Mouse (Mus musculus) erythroblast, adult 5-6 weeks (primary cell): Measurements from ENCODE around the gene Col25a1. TPM values are rescaled to one million over a fixed set of nuclear protein-coding genes. Genes with fewer than 3 reads are reported as not detected.

Source experiments
- ATAC-seq: replicated peaks from 2 replicates; pipeline ENCODE4 v1.8.0; 2016; ENCODE audit warnings: moderate number of reproducible peaks, mild to moderate bottlenecking, moderate TSS enrichment, inconsistent platforms; ENCODE audit not compliant: poor library complexity, low FRiP score, severe bottlenecking
- total RNA-seq, 2 experiments: library from RNA; stranded (forward) in 1 of 2; stranded (reverse) in 1 of 2; fragments of 150-400 nt in 1 of 2; fragments of 200-764, 138-1000 nt in 1 of 2; gene quantifications; 2 replicates each; pipeline versions ENCODE4 v1.2.3 to v1.2.4; 2015 to 2017; ENCODE audit warnings: low replicate concordance in 2 of 2

Col25a1 gene
- total RNA-seq, 2 experiments from 2014 or later, result 0.09 TPM; not detected in 1

DNA sequence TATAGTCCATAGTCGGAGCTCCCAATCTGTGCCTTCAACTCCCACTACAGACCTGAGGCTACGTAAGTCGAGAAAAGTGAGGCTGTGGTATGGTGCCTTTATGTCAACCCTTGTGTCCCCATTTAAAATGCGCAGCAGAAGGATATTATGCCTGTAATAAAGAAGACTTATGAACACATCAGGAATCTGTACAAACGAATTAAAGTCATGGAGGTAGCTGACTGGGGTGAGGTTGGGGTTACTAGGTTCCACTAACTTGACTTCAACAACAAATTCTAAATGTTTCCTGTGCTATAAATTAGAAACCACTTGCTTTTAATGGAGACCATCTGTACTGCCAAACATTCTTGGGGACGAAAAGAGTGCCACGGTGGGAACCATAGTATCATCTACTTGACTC, 104.8 kb downstream of the Col25a1 start:
- no peak for ATAC-seq

DNA sequence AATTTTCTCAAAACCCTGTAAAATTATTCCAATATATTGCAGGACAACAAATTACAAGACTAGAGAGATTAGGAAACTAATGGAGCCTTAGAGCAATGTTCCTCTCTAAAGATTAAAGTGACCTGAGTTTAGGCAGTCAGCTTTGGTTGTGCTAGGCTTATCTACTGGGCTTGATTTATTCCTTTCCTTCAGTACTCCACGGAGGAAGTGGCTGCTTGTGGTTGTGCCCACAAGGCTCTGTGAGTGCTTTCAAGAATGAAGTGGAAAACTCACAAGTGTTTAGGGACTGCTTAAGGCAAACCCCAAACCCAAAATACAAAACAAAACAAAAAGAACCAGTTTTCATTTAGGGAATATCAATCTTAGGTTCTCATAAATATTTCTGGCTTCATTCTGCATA, 106.6 kb downstream of the Col25a1 start:
- no peak for ATAC-seq

DNA sequence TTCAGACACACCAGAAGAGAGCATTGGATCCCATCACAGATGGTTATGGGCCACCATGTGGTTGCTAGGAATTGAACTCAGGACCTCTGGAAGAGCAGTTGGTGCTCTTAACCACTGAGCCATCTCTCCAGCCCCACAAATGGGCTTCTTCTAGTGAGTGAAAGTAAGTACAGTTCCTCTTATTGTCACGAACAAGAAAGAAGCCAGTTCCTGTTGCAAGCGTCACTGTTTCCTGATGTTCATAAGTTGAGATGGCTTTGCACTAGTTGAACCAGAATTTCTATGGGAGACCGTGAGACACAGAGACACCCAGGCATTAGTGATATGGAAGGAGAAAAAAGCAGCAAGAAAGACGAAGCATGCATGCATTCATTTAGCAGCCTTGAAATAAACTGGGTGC, 110.6 kb downstream of the Col25a1 start:
- no peak for ATAC-seq

DNA sequence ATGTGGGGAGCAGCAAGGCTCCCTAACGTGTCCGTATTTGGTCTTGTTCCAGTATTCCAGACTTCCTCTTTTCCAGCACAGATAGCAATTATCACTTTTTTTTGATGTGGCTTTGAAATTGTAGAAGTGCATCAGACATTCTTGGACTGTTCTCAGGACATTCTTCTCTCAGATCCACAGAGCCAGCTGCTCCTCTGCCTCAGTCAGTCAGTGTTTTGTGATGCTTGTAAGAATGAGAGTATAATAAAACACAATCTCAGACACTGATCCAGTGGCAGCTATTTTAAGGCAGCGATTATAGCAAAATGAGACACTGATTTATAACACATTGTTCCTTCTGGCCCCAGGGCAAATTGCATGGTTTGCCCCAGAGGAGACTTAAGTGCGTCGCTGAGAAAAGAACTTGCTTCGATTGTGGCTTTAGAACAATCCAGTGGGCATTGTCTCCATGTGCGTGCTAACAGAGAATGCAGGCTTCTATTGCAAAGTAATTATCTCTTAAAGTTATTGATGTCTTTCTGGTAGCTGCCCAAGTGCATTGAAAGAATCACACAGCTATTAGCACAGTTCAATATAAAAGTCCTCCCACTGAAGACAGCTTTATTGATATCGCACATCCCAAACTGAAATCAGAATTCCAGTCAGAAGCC, 111.5 kb downstream of the Col25a1 start:
- ATAC-seq, result no peak

DNA sequence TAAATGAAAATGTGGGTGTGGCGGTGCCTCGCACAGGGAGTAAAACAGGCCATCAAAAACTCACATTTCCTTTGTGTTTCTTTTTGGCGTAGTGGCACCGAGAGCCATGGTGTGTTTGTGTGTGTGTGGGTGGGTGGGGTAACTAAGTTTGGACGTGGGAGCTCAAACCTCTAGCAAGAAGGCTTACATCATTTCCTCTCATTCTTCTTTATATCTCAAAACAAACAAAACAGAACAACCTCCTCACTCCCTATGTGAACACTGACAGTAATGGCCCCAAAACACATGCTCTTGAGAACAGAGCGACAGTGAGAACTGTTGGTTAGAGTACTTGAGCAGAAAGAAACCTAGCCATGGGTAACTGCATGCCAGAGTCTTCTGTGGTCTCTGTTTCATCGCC, 121.1 kb downstream of the Col25a1 start:
- no peak for ATAC-seq

DNA sequence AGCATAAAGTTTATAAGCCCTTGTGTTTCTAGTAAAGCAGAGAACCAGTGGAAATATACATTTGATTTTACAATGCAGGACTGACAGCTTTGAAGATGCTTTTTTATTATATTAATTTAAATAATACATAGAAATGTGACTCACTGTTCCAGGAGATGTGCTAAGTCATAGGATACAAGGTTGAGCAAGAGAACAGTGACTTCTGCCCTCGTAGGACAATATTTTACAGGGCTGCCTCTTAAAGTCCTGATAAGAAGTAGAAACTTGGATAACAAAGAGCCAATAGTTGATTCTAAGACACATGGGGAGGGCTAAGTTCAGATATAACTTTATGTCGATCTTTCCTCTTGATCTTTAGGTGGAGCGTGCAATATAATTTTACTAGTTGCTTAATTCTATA, 124.8 kb downstream of the Col25a1 start:
- ATAC-seq, result no peak

DNA sequence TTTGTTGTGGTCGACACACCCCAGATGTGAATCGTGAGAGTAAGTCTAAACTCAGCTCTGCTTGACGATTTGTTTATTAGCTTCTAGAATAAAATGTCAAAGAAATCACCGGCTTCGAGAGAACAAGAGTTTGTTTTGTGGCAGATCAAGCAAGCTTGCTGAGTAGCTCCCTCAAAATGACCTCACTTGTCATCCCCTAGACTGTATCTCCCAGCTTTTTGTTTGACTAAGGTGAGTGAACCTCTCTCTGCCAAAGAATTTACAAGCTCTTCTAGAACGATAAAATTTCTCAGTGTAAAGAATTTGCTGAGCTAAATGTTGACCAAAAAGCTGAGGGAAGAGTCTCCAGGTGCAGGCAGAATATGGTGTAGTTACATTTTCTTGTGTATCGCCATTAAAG, 125.3 kb downstream of the Col25a1 start:
- ATAC-seq, result no peak

DNA sequence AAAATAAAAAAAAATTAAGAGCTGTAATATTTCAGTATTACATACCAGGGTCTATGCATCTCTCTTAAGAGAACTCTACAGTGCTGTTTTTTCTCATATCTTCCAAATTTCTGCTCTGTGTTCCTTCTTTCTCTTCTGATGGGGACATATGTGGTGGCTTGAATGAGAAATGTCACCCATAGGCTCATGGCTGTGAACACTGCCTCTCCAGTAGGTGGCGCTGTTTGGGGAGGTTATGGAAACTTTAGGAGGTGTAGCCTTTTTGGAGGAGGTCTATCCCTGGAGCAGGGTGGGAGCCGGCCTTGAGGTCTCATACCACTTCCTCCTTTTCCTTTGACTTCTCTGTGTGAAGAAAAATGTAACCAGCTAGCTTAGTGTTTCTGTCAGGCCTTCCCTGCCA, 128.4 kb downstream of the Col25a1 start:
- ATAC-seq, result no peak

DNA sequence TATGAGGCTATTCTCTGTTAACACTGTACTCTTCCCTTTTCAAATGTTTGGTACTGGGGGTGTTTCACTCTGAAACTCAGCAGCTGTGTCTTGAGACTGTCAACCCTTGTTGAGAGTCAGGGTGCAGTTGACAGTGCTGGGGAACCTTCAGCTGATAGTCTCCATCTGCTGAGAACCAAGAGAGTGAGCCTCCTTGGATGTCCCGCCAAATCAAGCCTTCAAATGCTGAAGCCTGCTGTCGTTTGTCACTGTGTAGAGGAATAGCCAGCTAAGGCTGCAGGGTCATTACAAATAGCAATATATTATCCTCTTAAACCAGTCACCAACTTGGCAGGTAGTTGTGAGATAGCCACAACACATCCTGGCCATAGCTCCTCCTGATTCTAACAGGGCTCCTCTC, 129.0 kb downstream of the Col25a1 start:
- ATAC-seq, result no peak

DNA sequence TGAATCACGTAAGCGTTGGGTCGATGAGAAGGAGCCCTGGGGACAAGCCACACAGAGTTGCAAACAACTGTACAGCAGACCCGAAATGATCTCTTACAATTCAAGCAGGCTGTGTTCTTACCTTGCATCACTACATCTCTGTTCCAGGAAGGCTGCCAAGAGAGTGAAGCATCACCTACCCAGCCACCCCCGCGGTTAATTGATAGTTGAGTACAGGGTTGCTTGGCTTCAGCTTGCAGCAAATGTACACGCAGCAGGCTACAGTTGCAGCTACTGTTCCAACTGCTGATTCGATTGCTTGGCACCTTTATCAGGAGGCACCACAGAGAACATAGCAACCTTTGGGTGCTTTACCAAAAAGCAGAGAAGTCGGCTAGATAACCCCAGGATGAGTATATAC, 133.8 kb downstream of the Col25a1 start:
- ATAC-seq, result no peak

DNA sequence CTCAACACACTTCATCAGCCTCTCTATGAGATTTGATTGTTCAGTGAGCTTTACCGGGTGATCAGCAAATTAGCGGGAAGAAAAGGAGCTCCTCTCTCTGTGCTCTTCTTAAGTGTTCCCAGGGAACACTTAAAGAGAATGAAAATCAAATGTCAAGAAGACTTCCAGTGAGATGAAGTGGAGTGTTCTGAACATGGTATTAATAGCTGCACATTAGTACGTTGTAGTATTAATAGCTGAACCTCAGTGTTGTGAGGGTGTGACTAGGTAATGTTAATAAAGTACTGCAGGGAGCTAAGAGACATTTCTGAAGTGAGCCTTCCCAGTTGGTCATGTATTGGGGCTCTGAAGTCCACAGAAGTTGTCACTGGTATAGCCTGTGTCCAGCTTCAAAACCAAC, 139.2 kb downstream of the Col25a1 start:
- ATAC-seq, result no peak

DNA sequence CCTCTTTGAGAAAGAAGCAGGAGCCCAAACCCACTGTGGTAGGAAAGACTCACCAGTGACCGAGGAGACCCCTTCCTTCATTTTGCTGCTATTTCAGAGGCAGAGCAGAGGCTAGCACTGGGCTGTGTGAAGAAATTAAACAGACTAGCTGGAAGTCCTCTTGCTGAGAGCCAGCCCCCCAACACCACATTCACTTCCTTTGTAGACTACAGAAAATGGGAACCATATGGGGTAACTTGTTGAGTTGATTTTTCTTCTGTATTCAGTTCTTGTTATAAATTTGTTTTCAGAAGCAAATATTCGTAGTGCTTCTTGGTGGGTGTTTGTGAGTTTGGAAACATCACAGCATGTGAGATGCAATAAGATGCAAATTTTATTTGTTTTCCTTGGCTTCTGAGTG, 142.6 kb downstream of the Col25a1 start:
- no peak for ATAC-seq

DNA sequence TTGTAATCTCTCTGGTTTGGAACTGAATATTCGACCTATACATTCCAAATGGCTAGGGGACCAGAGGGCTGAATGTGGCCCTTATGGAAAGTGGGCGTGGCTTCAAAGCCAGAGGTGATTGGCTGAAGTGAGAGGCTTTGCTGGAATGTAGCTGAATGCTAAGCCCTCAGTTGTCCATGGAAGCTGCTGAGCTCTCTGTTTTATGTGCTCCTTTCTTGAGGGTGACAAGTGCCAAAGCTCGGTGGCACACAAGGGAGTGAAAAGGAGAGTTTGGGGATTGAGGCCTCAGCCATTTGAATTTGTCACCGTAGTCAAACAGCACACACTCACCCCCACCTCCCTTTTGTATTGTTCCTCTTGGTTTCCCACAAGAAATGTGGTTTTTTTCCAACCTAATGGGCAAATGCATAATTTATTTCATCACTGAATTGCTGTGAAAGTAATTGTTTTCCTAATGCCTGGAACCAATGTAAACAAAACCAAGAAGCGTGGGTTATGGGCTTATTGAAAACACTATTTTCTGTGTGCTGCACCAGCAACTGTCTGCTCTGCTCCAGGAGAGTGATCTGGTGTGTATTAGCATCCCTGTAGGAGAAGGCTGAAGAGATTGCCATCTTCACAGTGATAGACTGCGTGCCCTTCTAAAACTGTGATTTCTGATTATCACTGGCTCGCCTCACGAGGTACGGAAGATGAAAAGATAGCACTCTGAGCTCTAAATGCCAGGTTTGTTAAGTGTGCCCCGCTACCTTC, 147.2 kb downstream of the Col25a1 start:
- no peak for ATAC-seq

DNA sequence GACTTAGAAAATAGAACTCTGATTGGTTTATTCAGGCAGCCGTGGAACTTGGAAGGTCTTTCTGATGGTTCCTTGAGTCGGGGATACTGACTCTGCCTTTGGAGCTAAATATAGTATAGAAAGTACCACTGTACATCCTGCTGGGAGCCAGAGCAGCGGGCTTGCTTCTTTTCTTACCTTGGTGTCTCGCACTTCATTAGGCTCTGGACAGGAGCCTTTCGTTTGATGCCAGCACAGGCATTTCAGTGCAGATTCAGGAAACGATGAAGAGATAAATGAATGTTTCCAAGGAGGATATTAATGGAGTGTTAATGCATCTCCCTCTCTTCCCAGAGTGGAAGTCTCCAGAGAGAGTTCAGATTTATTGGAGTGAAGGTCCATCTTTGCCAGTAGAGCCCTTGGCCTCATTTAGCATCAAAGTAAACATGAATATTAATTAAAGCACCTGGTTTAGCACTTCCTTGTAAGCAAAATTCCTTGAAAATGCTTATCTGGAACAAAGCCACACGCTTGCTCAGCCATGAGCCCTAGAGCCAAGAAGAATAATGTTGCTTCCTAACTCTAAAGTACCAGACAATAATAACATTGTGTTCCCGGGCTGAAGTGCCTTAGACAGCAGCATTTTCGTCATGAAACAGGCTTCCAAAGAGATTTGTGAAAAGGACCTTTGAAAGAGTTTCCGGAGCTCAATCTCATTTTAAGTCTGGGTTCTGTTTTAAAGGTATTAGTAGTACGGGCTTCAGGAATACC, 151.9 kb downstream of the Col25a1 start:
- no peak for ATAC-seq

DNA sequence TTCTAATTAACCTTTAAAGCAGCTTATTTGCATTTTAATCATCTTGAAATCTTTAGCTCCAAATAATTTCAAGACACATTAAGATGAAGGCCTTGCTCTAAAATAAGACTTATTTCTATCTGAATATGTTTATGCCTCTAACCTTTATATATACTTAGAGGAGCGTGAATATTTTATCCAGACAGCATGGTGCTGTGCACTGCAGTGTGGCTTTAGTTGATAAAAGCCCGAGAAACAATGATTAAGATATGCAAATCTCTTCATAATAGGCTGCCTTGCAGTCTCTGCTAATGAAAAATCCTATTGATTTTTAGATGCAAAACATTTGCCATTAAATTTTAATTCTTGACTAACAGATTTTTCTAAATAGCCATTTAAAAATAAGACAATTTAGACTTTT, 156.8 kb downstream of the Col25a1 start:
- no peak for ATAC-seq

DNA sequence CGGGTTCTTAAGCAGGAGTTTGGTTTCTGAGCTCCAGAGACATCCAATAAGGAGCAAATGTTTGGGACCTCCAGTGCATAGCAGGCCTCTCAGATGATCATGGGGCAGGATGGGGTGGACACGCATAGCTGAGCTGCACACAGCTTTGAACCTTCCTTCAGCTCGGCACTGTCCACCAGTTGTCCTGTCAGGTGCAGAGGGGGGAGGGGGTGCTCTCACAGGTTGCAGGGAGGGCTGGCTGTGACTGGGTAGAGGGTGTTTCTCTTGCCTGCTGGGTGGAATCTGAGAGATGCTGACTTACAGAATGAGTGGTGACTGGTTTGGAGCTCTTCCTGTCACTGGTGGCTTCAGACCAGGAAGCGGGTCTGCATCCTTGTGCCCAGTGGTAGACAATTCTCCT, 157.5 kb downstream of the Col25a1 start:
- no peak for ATAC-seq

DNA sequence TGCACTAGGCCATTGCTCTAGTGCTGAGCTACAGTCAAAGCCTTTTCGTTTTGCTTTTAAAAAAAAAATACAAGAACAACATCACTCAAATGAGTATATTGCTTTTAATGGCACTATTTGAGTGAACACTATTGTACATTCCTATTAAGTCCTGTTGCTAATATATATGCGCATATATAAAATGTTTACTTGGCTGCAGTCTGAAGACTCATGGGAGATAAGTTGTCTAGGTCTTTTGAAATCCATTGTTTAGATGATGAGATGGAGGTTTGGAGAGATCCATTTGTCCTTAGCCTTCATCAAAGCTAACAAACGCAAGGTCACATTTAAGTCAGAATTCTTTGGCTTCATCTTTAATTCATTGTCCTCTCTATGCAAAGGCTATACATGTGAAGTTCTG, 157.9 kb downstream of the Col25a1 start:
- no peak for ATAC-seq

DNA sequence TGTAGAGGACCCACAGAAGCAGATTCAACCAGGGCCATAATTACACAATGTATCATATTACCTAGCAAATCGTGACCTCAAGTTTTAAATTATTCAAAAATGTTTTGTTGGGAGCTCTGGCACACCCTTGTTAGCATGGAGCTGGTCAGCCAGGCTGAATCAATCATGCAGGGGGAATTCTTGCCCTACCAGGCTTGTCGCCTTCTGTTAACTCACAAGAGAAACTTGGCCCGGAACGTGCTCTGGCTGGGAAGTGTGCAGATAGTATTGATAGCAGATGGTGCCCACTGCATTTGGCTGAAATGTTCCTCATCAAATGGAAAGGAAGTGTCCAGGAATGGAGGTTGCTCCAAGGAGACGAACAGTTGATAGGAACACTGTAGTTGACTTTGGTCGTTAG, 158.9 kb downstream of the Col25a1 start:
- no peak for ATAC-seq

DNA sequence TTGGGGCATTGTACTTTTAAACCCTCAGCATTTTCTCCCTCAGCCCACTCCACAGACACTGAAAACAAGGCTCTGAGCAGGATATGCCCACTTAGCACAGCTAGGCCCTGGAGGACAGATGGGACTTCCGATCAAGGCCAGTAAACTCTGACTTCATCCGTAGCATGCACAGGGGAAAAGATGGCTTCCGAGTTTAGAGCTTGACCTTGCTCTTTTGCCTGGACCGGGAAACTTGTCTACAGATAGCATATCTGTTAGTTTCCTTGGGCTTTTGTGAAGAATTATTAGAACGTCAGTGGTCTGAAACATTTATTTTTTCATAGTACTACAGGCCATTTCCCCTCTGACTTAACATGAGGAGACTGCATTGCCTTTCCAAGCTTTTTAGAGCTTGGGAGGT, 159.4 kb downstream of the Col25a1 start:
- no peak for ATAC-seq

DNA sequence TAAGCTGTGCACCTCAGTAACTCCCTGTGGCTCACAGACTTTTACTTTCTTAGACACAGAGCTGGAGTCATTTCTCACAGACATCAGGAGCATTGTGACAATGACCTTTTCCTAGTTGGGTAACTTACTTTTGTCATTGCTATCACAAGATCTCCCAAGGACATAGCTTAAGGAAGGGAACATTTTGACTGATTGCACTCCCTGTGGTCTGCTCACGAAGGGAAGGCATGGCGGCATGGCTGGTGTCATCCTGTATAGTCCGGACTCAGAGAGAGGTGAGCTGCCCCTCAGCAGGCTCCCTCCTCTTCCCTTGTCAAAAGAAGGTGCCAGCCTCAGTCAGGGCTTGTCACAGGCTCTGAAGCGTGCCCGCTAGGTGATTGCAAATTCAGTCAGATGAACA, 160.6 kb downstream of the Col25a1 start:
- no peak for ATAC-seq

DNA sequence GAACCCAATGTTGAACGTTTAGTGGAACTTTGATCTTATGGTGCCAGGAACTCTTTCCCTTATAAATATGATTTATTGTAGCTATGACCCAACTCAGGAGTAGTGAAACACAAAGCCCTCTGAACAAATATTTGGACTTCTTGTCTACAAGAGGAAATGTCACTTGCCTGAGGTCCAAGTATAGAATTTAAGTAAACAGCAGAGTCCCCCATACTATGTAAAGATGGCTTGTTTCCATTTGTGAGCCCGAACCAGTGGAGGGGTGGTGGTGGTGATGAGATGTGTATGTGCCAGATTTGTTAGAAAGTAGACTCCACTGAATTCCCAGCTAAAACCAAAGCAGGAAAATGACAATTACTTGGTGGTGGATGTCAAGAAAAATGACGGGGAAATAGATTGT, 169.2 kb downstream of the Col25a1 start:
- ATAC-seq, result no peak
